Mouse (Mus musculus) myocyte (in vitro differentiated cells): ENCODE data around the gene Nwd2.

ENCODE experiments used
- CEBPB ChIP-seq: IDR thresholded peaks from 2 replicates; pipeline ENCODE4 v1.6.1; 2011; ENCODE audit warnings: mild to moderate bottlenecking, moderate library complexity; ENCODE audit not compliant: poor library complexity, insufficient read depth, severe bottlenecking
- E2F4 ChIP-seq: IDR thresholded peaks from one replicate; pipeline ENCODE4 v1.6.1; 2011; ENCODE audit warnings: mild to moderate bottlenecking, control low read depth, moderate library complexity; ENCODE audit not compliant: insufficient read depth
- MAX ChIP-seq: IDR thresholded peaks from one replicate; pipeline ENCODE4 v1.6.1; 2011; ENCODE audit warnings: low read depth, mild to moderate bottlenecking, control low read depth
- MYOG ChIP-seq, 3 experiments: IDR thresholded peaks; one replicate each; pipeline ENCODE4 v1.6.1; 2011; ENCODE audit warnings: control low read depth in 2 of 3, low read depth in 2 of 3, mild to moderate bottlenecking in 2 of 3; ENCODE audit not compliant: insufficient read length in 2 of 3, control insufficient read depth in 1 of 3, insufficient read depth in 1 of 3
- POLR2A ChIP-seq: IDR thresholded peaks from one replicate; pipeline ENCODE4 v1.6.1; 2011; ENCODE audit warnings: low read depth, mild to moderate bottlenecking, control low read depth, moderate library complexity; ENCODE audit not compliant: insufficient read length
- TCF12 ChIP-seq: IDR thresholded peaks from one replicate; pipeline ENCODE4 v1.6.1; 2011; ENCODE audit warnings: mild to moderate bottlenecking, control low read depth; ENCODE audit not compliant: poor library complexity, insufficient read depth, severe bottlenecking
- USF1 ChIP-seq: IDR thresholded peaks from one replicate; pipeline ENCODE4 v1.6.1; 2011; ENCODE audit warnings: low read depth, mild to moderate bottlenecking, control low read depth, moderate library complexity

- TF ChIP-seq POLR2A: no peak
- TF ChIP-seq TCF12: no peak
- no peak for TF ChIP-seq USF1
- no peak for TF ChIP-seq E2F4
- TF ChIP-seq MAX: no peak
- no peak for TF ChIP-seq CEBPB
- no peak for TF ChIP-seq MYOG (IDR thresholded peaks at IDR 0.05; ENCODE audit: control insufficient read depth in 1 of 3, insufficient read depth in 1 of 3, insufficient read length in 2 of 3, low read depth in 2 of 3)
Observed at GRCm38 (mm10) chr5:63839801-63840416, 191.0 kb downstream of the Nwd2 start.
